Mouse (Mus musculus) limb, embryonic 14.5 days (tissue): ENCODE data around the gene Smoc1. TPM values are rescaled to one million over a fixed set of nuclear protein-coding genes. Genes with fewer than 3 reads are reported as not detected.
A peak's percentile ranks its signal among the peaks of the same experiment; 100 is the strongest.

Source experiments
- ATAC-seq: fragments of 200-750 bp; cut with Nextera tagmentation; 2 replicates; pipeline ENCODE4 v1.8.0; 2017; ENCODE audit warnings: low read depth, moderate number of reproducible peaks, moderate TSS enrichment; ENCODE audit not compliant: low FRiP score
- DNase-seq: peaks from one replicate; pipeline ENCODE4 v3.0.0-alpha.2; 2015; ENCODE audit warnings: low spot score
- H3K27ac ChIP-seq: fragments of 300-500 bp; sonication (generic); replicated peaks from 2 replicates; pipeline ENCODE4 v1.5.1; 2014; ENCODE audit warnings: low read depth, mild to moderate bottlenecking, low read length, moderate library complexity, mixed read lengths
- H3K27me3 ChIP-seq: fragments of 300-500 bp; sonication (generic); 2 replicates; pipeline ENCODE4 v1.6.1; 2014; ENCODE audit warnings: low read length, mixed read lengths; ENCODE audit not compliant: control insufficient read depth, insufficient read depth
- H3K36me3 ChIP-seq: fragments of 300-500 bp; sonication (generic); 2 replicates; pipeline ENCODE4 v1.6.1; 2014; ENCODE audit warnings: mild to moderate bottlenecking, low read length, moderate library complexity, mixed read lengths; ENCODE audit not compliant: control insufficient read depth, insufficient read depth
- H3K4me1 ChIP-seq: fragments of 300-500 bp; sonication (generic); 2 replicates; pipeline ENCODE4 v1.6.1; 2014; ENCODE audit warnings: antibody characterized with exemption, low read length, mixed read lengths; ENCODE audit not compliant: control insufficient read depth, insufficient read depth
- H3K4me2 ChIP-seq: fragments of 300-500 bp; sonication (generic); replicated peaks from 2 replicates; pipeline ENCODE4 v1.6.1; 2014; ENCODE audit warnings: low read depth, mild to moderate bottlenecking, low read length, moderate library complexity; ENCODE audit not compliant: severe bottlenecking
- H3K4me3 ChIP-seq: fragments of 300-500 bp; sonication (generic); replicated peaks from 2 replicates; pipeline ENCODE4 v1.5.1; 2014; ENCODE audit warnings: low read length
- H3K9ac ChIP-seq: fragments of 300-500 bp; sonication (generic); 2 replicates; pipeline ENCODE4 v1.6.1; 2014; ENCODE audit warnings: mild to moderate bottlenecking, low read depth, low read length, moderate library complexity; ENCODE audit not compliant: severe bottlenecking
- H3K9me3 ChIP-seq: fragments of 300-500 bp; sonication (generic); 2 replicates; pipeline ENCODE4 v1.6.1; 2016; ENCODE audit warnings: low read length; ENCODE audit not compliant: control insufficient read depth
- POLR2A ChIP-seq: fragments of 200-500 bp; IDR thresholded peaks from 2 replicates; pipeline ENCODE4 v1.8.0; 2012; ENCODE audit warnings: inconsistent platforms, mild to moderate bottlenecking, moderate library complexity, borderline replicate concordance; ENCODE audit not compliant: insufficient read depth, insufficient read length; ENCODE audit errors: extremely low read depth
- WGBS: fragments of 180-500 bp; shearing (Covaris S2); extraction: QIAGEN DNeasy Blood & Tissue Kit; methylation state at CpG from one replicate; pipeline ENCODE4 v1.1.7; 2014; 5-methylcytosine and 5-hydroxymethylcytosine counted together
- polyA plus RNA-seq, 2 experiments: library from polyadenylated mRNA; depleted of rRNA in 1 of 2; stranded (reverse) in 1 of 2; unstranded in 1 of 2; fragments of >200 nt; fragmentation: Nextera tagmentation in 1 of 2; extraction: Ambion mirVana in 1 of 2; gene quantifications; 2 replicates each; pipeline versions ENCODE4 v1.2.1 to v1.2.3; 2012 to 2014

The Smoc1 gene
- polyA plus RNA-seq, 2 experiments: 8.1 to 16.3 TPM

GRCm38 (mm10) chr12:81163131-81163530, 136.5 kb downstream of the Smoc1 start:
- Histone ChIP-seq H3K27me3 (no peaks in the 10 kb centered on the region), H3K9ac (no peak overlapping the region), H3K4me1 (peaks cover 9% of the 10 kb centered on the region; the same call in 1 of the 2 replicates), H3K27ac (no peak overlapping the region), H3K36me3 (no peaks in the 10 kb centered on the region), H3K4me3 (no peak overlapping the region), H3K4me2 (no peak overlapping the region), H3K9me3 (no peaks in the 10 kb centered on the region)
- DNase-seq (no peak), ATAC-seq (no peak)
- no peak for TF ChIP-seq POLR2A
- WGBS: 78% methylated on average over 3 of the region's 3 CpGs

GRCm38 (mm10) chr12:81163566-81163965, 137.0 kb downstream of the Smoc1 start:
- no peak overlapping the region for H3K4me2 ChIP-seq
- H3K4me1 ChIP-seq: peaks cover 9% of the 10 kb centered on the region; the same call in 1 of the 2 replicates
- H3K9me3 ChIP-seq: no peaks in the 10 kb centered on the region
- no peak for ATAC-seq
- DNase-seq: no peak
- no peak overlapping the region for H3K27ac ChIP-seq
- no peak for TF ChIP-seq POLR2A
- no peaks in the 10 kb centered on the region for H3K36me3 ChIP-seq
- H3K4me3 ChIP-seq: no peak overlapping the region
- no peak overlapping the region for H3K9ac ChIP-seq
- 91% methylated on average over 3 of the region's 3 CpGs for WGBS
- no peaks in the 10 kb centered on the region for H3K27me3 ChIP-seq

- peaks cover 9% of the 10 kb centered on the region; the same call in 1 of the 2 replicates for H3K4me1 ChIP-seq
- H3K4me3 ChIP-seq: no peak overlapping the region
- no peaks in the 10 kb centered on the region; the same call in 1 of the 2 replicates for H3K36me3 ChIP-seq
- H3K27ac ChIP-seq: no peak overlapping the region
- no peak for ATAC-seq
- 5% methylated on average over 10 of the region's 10 CpGs for WGBS
- no peak for DNase-seq
- no peak overlapping the region; the same call in 1 of the 2 replicates for H3K4me2 ChIP-seq
- H3K9me3 ChIP-seq: no peaks in the 10 kb centered on the region
- TF ChIP-seq POLR2A: no peak
- no peaks in the 10 kb centered on the region for H3K27me3 ChIP-seq
- H3K9ac ChIP-seq: peak overlapping the region; percentile 12; the same call in 1 of the 2 replicates
Observed at GRCm38 (mm10) chr12:81166092-81166491, 139.5 kb downstream of the Smoc1 start.

- DNase-seq: no peak
- ATAC-seq: no peak
- no peaks in the 10 kb centered on the region for H3K27me3 ChIP-seq
- H3K36me3 ChIP-seq: no peaks in the 10 kb centered on the region; the same call in 1 of the 2 replicates
- no peak overlapping the region for H3K9ac ChIP-seq
- H3K9me3 ChIP-seq: no peaks in the 10 kb centered on the region
- TF ChIP-seq POLR2A: no peak
- 61% methylated on average over 8 of the region's 8 CpGs for WGBS
- H3K4me1 ChIP-seq: peaks cover 9% of the 10 kb centered on the region; the same call in 1 of the 2 replicates
- no peak overlapping the region for H3K4me2 ChIP-seq
- H3K4me3 ChIP-seq: no peak overlapping the region
- no peak overlapping the region for H3K27ac ChIP-seq
Observed at GRCm38 (mm10) chr12:81166615-81167014, 140.0 kb downstream of the Smoc1 start.

- H3K9ac ChIP-seq: no peak overlapping the region
- no peaks in the 10 kb centered on the region for H3K27me3 ChIP-seq
- 45% methylated on average over 9 of the region's 9 CpGs for WGBS
- no peak overlapping the region for H3K27ac ChIP-seq
- no peaks in the 10 kb centered on the region; the same call in 1 of the 2 replicates for H3K36me3 ChIP-seq
- no peak for TF ChIP-seq POLR2A
- ATAC-seq (no peak), DNase-seq (no peak)
- no peak overlapping the region for H3K4me3 ChIP-seq
- H3K9me3 ChIP-seq: no peaks in the 10 kb centered on the region
- H3K4me2 ChIP-seq: no peak overlapping the region
- peaks cover 9% of the 10 kb centered on the region; the same call in 1 of the 2 replicates for H3K4me1 ChIP-seq
Observed at GRCm38 (mm10) chr12:81167142-81167541, 140.5 kb downstream of the Smoc1 start.

GRCm38 (mm10) chr12:81168031-81168430, 141.4 kb downstream of the Smoc1 start:
- no peaks in the 10 kb centered on the region for H3K27me3 ChIP-seq
- H3K4me3 ChIP-seq: no peak overlapping the region
- H3K27ac ChIP-seq: no peak overlapping the region
- no peak overlapping the region for H3K9ac ChIP-seq
- peaks cover 9% of the 10 kb centered on the region; the same call in 1 of the 2 replicates for H3K4me1 ChIP-seq
- no peak for ATAC-seq
- no peak for DNase-seq
- no peaks in the 10 kb centered on the region for H3K9me3 ChIP-seq
- no peak overlapping the region for H3K4me2 ChIP-seq
- no peak for TF ChIP-seq POLR2A
- WGBS: 93% methylated on average over 7 of the region's 7 CpGs
- no peaks in the 10 kb centered on the region; the same call in 1 of the 2 replicates for H3K36me3 ChIP-seq
